Mouse (Mus musculus) splenic B cell, adult 2 months (primary cell): ENCODE results near the gene Smchd1.

Source experiments
- DNase-seq: peaks from one replicate; pipeline ENCODE4 v3.0.0-alpha.2; 2011; ENCODE audit warnings: low read depth, low spot score
- H3K27me3 ChIP-seq: 2 replicates; pipeline ENCODE4 v1.6.1; 2012; ENCODE audit warnings: mild to moderate bottlenecking, low read length, moderate library complexity, mixed read lengths; ENCODE audit not compliant: control insufficient read depth, poor library complexity, insufficient read depth, severe bottlenecking
- H3K36me3 ChIP-seq: 2 replicates; pipeline ENCODE4 v1.6.1; 2012; ENCODE audit warnings: mild to moderate bottlenecking, low read length, moderate library complexity, mixed read lengths; ENCODE audit not compliant: control insufficient read depth, poor library complexity, insufficient read depth, severe bottlenecking

Smchd1 gene

DNA sequence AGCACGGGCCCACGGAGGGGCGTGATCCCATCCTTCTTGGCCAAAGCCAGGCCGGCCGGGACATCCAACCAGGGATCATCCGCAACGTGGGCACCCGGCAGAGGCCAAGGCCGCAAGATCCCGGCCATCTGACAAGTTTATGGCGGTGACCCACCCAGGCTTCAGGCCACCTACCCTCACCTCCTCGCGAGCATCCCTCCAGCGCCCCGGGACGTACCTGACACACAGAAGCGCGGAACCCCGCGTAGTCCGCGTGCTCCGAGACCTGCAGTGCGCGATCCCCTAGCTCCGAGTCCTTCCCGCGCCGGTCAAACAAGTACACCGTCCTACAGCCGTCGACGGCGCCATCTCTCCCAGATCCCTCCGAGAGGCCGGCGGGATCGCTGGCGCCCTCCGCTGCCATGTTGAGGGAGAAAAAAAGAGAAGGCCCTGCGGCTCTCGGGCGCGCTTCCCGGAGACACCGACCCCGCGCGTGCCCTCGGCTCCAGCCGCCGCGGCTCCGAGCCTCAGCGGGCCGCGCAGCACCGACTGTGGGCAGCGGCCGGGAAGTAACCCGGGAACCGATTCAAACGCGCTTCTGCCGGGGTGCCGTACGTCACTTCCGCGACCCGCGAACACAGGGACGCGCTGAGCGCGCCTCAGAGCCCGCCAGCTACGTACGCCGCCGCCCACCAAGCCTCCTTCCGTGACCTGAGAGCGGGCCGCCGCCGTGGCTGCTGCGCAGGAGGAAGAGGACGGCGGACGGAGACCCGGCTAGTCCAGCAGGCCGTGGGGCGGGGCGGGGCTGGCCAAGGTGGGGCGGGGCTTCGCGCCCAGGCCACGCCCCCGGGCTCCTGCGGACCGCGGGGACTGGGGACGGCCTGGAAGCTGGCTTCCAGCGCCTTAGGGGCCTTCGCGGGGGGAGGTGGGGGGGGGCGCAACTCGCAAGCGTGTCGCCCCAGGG lies at the start of gene Smchd1:
TSS of gene Smchd1 (minus strand) at position 582 of the 943 bp plus-strand sequence.
- Histone ChIP-seq H3K36me3 (no peaks in the 10 kb centered on the region), H3K27me3 (no peaks in the 10 kb centered on the region)
- DNase-seq: peak; percentile 96

DNA sequence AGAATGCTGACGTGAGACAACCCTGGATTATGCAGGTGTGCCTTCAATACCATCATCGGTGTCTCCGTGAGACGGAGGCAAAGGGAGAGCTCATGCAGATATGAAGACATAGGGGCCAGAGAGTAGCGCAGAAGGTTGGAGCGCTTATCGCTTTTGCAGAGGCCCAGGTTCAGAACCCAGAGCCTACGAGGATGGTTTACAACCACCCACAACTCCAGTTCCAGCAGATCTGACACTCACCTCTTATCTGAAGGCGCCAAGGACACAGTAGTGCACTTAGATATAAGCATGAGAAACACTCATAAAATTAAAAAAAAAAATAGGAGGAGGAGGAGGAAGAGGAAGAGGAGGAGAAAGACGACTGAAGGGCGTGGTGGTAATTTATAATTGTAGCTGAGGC lies 35.2 kb upstream of the Smchd1 start:
- DNase-seq: no peak
- Histone ChIP-seq H3K36me3 (peaks cover 6% of the 10 kb centered on the region; the same call in 1 of the 2 replicates), H3K27me3 (no peaks in the 10 kb centered on the region)

DNA sequence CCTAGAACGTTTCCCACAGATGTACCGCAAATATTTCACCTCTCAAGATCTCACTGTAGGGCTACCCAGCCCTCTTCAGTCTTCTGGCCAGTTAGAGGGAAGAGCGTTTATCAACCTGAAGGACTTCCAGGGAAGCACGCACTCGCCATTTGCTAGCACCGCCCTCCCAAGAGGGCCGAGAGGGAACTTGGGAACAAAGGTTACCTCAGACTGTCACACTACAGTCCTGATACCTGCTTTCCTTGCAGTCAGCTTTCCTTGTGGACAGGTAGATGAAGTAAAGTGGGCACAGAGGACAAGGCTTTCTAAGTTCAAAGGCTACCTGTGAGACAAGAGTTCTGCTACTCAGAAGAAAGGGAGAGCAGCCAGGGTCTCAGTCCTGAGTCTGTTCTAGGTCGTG lies 31.7 kb upstream of the Smchd1 start:
- Histone ChIP-seq H3K27me3 (no peaks in the 10 kb centered on the region), H3K36me3 (peaks cover 4% of the 10 kb centered on the region; the same call in 1 of the 2 replicates)
- DNase-seq: no peak

DNA sequence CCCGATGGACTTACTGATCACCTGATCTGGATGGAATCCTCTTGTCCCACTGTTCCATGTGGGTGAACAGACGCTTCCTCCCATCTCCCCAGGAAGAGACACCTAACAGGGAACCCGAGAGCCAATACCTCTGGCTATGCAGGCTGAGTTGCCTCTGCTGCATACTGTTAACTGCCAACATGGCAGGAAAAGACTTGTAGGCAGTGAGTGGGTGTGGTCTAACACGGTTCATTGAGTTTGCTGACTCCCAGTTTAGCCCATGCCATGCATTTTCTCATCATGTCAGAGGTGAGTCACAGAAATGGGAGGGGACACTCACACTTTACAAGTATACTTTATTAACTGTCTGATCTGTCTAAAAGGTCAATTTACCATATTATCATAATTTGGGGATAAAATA lies 20.6 kb upstream of the Smchd1 start:
- Histone ChIP-seq H3K36me3 (0 out of 2 replicates have a peak, but pooled peaks cover under 1% of the 10 kb centered on the region), H3K27me3 (no peaks in the 10 kb centered on the region)
- peak; percentile 46 for DNase-seq

DNA sequence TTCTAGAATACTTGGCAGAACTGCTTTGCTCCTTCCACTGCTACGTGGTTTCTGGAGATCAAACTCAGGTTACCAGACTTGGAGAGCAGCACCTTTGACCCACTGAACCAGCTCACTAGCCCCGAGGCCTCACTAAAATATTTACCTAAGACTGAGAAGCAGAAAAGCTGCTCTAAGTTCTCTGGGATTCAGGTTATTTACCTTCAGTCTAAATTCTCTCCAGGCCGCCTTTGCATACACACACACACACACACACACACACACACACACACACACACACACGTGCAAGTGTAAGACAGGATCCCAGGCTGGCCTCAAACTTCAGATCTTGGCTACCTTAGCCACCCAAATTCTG lies 16.2 kb upstream of the Smchd1 start:
- no peak for DNase-seq
- no peaks in the 10 kb centered on the region; the same call in 1 of the 2 replicates for H3K36me3 ChIP-seq
- H3K27me3 ChIP-seq: no peaks in the 10 kb centered on the region

DNA sequence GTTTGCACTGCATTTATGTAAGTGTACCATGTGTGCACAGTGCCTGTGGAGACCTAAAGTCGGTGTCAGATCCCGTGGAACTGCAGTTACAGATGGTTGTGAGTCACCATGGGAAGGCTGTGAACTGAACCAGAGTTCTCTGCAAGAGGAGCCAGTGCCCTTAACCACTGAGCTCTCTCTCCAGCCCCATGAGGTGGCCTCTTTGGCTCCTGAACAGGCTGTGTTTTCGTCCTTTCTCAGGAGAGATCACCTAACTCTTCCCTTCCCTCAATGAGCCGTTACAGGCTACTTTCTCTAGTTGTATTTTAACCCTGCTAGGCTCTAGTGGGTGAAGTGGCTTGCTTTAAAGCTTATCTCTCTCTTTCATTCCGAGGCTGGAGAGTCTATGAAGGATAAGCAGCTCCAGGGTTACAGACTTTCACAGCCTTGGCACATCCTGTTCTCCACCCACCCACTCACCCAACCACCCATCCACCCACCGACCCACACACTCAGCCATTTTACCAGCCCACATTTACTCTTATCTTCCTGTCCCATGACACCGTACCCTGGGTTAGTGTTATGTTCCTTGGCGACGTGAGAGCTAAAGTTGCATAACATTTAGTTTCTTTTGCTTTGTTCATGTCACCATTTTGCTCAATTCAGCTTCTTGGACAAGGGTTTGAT lies 15.7 kb upstream of the Smchd1 start:
- no peak for DNase-seq
- no peaks in the 10 kb centered on the region for H3K27me3 ChIP-seq
- no peaks in the 10 kb centered on the region; the same call in 1 of the 2 replicates for H3K36me3 ChIP-seq

DNA sequence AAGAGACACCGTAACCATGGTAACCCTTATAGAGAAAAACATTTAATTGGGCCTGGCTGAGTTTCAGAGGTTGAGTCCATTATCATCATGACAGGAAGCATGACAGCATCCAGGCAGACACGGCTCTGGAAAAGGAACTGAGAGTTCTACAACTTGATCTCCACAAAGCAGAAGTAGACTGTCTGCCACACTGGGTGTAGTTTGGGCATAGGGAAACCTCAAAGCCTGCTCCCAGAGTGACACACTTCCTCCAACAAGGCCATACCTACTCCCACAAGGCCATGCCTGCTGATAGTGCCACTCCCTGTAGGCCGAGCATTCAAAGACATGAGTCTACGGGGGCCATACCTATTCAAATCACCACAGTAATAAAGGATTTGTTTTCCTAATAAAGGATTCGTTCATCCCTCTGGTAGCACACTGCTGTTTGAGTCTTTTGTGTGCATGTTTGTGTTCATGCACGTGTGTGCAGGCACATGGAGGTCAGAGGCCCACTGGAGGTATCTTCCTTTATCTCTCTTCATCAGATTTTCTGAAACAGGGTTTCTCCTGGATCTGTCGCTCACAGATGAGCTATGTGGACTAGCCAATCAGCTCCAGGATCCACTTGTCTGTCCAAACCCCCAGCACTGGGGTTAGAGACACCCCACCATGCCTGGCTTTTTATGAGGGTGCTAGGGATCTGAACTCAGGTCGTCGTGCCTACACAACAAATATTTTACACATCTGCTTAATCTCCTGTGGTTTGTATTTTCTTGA lies 14.7 kb upstream of the Smchd1 start:
- Histone ChIP-seq H3K27me3 (no peaks in the 10 kb centered on the region), H3K36me3 (no peaks in the 10 kb centered on the region; the same call in 1 of the 2 replicates)
- DNase-seq: peak; percentile 81

DNA sequence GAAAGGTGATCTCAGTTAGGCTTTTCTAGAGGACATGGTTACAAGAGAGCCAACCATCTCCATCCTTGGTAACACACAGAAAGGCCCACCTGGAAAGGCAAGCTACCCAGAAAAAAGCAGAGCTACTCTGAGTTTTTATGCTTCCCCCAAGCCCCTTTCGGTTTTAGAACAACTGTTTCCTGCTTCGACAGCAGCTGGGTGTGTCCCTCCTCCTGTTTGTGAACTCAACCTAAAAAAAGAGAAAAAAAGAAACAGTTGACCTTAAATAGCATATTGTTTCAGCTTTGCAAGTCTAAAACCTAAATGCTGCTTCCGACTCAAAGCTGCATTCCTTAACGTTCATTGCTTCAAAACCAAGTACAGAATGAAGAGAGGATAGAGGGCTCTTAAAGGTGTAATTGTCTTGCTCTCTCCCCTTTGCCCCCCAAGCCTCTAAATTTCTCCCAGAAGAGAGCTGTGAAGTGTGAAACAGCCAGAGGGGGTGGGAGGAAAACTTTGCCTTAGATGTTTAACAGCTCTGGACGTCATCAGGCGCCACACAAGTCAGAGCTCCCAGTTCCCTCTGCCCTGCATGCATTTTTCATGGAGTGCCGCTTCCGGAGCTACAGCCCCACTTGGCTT lies 11.2 kb upstream of the Smchd1 start:
- peak; percentile 76 for DNase-seq
- no peaks in the 10 kb centered on the region for H3K27me3 ChIP-seq
- H3K36me3 ChIP-seq: no peaks in the 10 kb centered on the region; the same call in 1 of the 2 replicates

DNA sequence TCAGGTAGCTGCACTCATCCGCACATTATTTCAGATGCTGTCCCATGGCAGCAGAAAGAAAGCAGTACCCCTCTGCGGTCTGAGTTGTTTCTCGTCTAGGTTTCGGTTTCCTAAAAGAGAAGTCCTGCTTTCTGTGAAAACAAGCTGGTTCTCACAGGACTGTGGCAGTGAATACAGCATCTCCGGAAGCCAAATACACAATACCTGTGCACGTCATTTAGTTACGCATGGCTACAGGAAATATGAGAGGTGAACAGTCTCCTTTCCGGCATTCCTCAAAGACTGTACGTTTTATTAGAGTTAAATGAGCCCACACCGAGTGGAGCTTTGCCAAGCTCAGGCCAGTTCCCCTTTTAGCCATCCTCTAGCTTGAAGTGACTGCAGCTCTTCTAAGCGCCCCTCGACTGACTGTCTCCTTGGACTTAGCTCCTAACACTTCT lies 10.7 kb upstream of the Smchd1 start:
- H3K27me3 ChIP-seq: no peaks in the 10 kb centered on the region
- H3K36me3 ChIP-seq: no peaks in the 10 kb centered on the region; the same call in 1 of the 2 replicates
- DNase-seq: peak; percentile 77

DNA sequence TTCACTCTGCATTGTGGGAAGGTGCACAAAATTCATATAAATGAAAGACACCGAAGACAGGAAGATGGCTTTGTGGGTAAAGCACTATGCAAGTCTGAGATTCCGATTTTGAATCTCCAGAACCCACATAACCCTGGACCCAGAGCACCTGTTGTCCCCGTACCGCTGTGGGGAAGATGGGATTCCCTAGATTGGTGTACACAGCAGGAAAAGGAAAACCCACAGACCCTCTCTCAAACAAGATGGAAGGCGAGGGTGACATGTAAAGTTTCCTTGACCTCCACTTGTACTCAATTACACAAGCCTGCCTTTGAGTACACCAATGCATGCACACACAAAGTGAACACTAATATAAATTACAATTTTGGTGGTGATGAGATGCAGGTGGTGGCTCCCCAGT lies 9.6 kb upstream of the Smchd1 start:
- Histone ChIP-seq H3K36me3 (no peaks in the 10 kb centered on the region; the same call in 1 of the 2 replicates), H3K27me3 (no peaks in the 10 kb centered on the region)
- no peak for DNase-seq

DNA sequence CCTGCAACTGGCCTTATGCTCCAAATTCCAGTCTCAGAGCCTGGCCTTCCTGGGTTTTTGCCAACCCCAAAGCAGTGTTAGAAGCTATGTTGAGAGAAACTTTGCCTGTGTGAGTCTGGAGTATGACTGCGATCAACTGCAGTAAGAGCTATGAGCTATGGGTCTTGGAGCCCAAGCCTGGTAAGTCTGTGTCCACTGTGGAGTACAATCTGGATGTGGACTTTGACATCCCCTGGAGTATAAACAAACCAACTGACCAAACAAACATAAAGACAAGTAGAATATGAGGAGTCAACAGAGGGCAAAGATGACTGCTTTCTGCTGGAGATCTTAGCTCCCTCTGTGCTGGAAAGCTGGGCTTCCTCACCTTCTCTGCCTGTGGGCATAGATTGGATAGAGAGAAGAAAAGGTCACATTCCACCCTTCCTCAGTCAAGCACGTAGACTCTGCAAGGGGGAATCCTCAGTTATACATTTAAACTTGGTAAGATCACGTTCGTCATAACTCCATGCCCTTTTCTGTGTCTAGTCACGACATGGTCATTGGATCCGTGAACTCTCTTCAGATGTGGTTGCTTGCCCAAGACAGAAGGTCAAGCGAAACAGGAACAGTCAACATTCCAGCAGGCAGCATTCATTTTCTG lies 8.4 kb upstream of the Smchd1 start:
- no peaks in the 10 kb centered on the region for H3K36me3 ChIP-seq
- no peaks in the 10 kb centered on the region for H3K27me3 ChIP-seq
- DNase-seq: no peak

DNA sequence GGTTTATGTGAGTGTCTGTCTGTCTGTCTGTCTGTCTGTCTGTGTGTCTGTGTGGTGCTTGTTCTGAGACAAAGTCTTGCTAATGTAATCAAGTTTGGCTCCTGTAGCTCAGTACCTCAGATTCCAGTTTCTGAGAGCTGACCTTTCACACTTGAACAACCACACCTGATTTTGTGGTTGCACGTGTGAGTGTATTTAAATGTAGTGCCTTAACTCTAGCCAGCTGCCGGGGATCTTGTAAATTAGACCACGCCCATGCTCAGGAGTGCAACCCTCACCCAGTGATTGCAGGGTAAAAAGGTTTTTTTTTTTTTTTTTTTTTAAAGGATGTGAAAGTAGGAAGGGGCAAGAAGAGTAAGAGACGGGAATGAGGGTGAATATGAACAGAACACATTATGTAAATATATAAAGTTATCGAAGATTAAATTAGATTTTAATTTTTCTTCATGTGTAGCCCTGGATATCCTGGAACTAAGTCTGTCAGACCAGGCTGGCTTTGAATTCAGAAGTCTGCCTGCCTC lies 4.3 kb upstream of the Smchd1 start:
- DNase-seq: peak; percentile 87
- H3K36me3 ChIP-seq: no peaks in the 10 kb centered on the region

DNA sequence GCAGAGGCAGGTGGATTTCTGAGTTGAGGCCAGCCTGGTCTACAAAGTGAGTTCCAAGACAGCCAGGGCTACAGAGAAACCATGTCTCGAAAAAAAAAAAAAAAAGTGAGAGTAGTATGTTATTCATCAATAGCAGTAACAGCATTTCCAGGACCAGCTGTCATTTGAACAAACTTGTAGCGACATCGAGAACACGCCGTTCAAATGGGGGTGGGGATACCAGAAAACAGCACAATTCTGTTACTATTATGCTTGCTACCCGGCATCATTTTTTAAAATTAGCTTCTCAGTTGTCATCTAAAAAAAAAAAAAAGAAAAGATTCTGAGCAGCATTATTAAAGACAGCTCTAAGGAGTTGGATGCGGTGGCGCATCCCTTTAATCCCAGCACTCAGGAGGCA lies 2.3 kb upstream of the Smchd1 start:
- no peak for DNase-seq
- Histone ChIP-seq H3K27me3 (no peaks in the 10 kb centered on the region), H3K36me3 (no peaks in the 10 kb centered on the region)

More for the DNA sequence above, 4.3 kb upstream of the Smchd1 start:
- no peaks in the 10 kb centered on the region for H3K27me3 ChIP-seq
